Mouse (Mus musculus) brain, embryonic 14.5 days (tissue): ENCODE measurements around the gene Sox15. TPM values are rescaled to one million over a fixed set of nuclear protein-coding genes. Genes with fewer than 3 reads are reported as not detected.

Experiments used
- DNase-seq: peaks from one replicate; pipeline ENCODE4 v3.0.0-alpha.2; 2011; ENCODE audit warnings: low read depth
- CTCF ChIP-seq: fragments of 200-500 bp; IDR thresholded peaks from 2 replicates; pipeline ENCODE4 v1.5.1; 2012; ENCODE audit warnings: inconsistent platforms, mild to moderate bottlenecking, moderate library complexity, borderline replicate concordance; ENCODE audit not compliant: insufficient read depth, insufficient read length; ENCODE audit errors: extremely low read depth
- POLR2A ChIP-seq: fragments of 200-500 bp; IDR thresholded peaks from 2 replicates; pipeline ENCODE4 v1.6.1; 2012; ENCODE audit warnings: mild to moderate bottlenecking, inconsistent platforms, borderline replicate concordance; ENCODE audit not compliant: poor library complexity, insufficient read depth, insufficient read length, severe bottlenecking; ENCODE audit errors: extremely low read depth
- polyA plus RNA-seq: library from polyadenylated mRNA; depleted of rRNA; stranded (reverse); fragments of >200 nt; gene quantifications from 2 replicates; pipeline ENCODE4 v1.2.3, GENCODE M21; 2012

The Sox15 gene
- polyA plus RNA-seq, 1 experiment: not detected

DNA sequence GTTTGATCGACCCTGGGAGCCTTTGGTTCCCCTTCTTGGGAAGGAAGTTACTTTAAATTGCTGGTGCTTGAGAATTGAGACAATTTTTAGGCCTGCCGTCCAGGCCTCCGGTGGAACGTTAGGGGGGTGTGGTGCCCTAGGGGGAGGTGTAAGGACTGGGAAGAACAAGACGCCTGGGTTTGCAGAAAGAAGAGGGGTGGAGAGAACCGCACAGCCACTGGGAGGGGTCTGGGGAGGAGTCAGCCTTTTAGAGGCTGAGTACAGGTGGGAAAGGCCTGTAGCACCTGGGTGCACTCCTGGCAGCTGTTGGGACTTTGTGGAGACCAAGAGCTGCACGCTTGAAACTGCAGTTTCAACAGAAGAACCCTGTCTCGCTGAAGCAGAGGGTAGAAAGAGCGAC is 354 bp upstream of the Sox15 start:
- no peak for TF ChIP-seq POLR2A
- no peak for TF ChIP-seq CTCF
- DNase-seq: no peak

DNA sequence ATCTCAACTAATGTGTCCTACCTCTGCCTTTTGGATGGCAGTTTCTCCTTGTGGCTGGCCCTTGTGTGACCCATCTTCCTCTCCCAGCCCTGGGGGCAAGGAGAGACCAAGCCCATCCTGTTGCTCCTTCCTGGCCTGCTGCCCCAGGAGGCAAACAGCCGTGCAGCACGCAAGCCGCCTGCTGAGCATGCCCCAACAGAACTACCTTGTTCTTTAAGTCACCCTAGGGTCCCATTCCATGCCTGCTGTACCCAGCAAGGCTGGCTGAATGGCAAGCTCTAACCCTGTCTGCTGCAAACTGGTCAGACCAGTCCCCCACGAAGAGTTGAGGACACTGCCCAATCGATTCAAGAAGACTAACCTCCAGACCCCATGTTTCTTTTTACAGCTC is 946 bp downstream of the Sox15 start:
- no peak for DNase-seq
- TF ChIP-seq POLR2A: no peak
- TF ChIP-seq CTCF: no peak

DNA sequence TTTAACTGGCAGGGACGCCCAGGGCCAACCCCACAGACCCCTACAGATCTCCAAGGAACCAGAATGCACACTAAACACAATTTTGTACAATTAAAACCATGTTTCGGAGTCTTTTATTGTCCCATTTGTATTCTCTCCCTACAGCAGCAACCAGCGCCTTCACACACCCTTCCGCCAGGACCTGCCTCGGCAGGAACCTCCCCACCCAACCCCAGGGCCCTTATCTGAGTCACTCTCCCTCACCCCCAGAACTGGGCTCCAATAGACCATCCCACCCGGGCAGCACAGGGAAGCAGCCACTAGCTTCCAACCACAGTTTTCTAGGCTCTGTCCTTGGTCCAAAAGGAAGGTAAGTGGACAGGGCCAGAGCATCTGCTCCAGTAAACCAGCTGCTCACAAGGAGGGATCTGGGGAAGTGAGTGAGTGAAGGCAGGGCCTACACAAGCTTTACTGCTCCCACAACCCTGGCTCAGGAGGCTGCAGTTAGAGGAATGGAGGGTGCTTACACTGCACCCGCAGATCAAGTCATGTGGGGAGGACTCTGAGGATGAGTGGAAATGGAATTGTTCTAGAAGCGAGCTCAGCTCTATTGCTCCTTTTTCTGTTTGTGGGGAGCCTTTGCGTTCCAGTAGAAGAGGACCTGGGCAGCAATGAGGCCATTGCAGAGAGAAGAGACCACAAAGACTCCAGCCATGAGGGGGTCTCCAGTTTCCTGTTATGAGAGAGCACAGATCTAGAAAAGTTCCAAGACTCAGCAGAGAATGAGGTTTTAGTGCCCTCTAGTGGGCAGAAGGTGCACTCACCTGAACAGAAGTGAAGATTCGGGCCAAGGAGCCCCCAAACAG is 1.7 kb downstream of the Sox15 start:
- TF ChIP-seq CTCF (peak; percentile 80), POLR2A (no peak)
- DNase-seq: peak; percentile 77

DNA sequence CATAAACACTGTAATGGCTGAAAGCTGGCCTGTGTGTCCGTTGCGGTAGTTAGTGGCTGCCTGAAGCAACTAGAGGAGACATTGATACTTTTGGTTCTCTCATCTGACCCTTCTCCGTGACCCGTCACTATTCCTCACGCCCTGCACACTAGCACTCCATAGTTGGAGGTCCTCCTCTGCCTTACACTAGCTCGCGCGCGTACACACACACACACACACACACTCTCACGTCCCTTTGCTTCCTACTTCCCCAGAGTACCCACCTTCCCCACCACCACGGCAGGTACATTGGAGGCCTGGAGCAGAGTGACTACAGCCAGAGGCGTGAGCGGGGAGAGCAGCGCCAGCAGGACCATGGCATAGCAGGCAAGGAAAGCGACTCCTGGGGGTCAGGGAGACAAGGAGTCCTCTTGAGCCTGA is 2.4 kb downstream of the Sox15 start:
- no peak for DNase-seq
- no peak for TF ChIP-seq CTCF
- TF ChIP-seq POLR2A: no peak

DNA sequence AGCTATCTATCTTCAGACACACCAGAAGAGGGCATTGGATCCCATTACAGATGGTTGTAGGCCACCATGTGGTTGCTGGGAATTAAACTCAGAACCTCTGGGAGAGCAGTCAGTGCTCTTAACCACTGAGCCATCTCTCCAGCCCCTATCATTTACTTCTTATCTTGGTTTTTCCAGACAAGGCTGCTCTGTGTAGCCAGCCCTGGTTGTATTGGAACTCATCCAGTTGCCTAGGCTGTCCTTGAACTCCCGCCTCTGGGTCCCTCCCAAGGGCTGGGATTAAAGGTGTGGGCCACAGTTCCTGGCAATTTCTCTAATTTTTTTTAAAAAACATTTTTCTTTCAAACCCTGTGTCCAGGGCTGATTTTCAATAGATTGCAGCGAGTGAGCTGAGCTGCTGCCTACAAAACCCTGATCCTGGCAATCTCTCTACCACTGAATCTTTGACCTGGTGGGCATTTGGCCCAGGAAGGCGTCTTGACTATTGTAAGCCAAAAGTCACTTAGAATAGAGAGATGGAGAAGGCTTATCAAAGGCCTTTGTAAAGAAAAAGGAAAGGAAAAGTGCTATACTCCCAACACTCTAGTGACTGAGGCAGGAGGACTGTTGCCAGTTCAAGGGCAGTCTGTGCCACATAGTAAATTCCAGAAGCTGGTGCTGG is 6.2 kb downstream of the Sox15 start:
- DNase-seq: no peak
- TF ChIP-seq CTCF (no peak), POLR2A (no peak)

DNA sequence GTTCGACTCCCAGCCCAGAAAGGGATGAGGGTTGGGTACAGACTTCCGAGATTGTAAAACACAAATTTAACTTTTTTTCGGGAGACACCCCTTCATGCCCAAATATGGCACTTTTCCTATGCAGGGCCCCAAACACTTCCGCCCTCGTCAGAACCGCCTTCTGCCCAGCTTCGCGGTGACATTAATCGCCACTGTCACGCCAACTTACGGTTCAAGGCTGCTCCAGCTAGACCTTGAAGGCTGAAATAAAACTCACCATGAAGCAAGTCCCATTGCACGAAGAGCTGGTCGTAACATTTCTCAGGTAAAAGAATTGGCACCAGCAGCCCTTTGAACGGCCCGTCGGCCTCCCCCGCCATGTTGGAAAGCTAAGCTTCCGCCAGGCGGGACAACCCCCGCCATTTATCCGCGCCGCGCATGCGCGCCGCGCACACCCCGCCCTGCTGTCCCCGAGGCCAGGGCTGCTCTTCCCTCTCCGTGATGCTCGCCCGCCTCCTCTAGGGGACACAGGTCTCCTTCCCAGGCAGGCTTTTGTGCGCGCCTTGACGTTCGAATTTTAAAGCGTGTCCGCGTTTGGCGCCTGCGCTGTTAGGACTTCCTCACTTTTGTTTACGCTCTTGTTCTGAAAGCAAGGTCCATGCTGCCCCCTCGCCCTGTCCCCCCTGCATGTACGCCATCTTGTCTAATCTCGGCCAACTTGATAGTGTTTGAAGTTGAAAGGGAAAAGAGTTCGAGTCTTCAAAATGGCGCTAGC is 7.3 kb downstream of the Sox15 start, which contains the start of gene Mpdu1:
Gene Mpdu1, minus strand, starts transcription at position 430 of the 754 bp plus-strand sequence.
- DNase-seq: peak; percentile 99
- TF ChIP-seq POLR2A (peak; percentile 87; the same call in 1 of the 2 replicates), CTCF (peak; percentile 44; the same call in 1 of the 2 replicates)

DNA sequence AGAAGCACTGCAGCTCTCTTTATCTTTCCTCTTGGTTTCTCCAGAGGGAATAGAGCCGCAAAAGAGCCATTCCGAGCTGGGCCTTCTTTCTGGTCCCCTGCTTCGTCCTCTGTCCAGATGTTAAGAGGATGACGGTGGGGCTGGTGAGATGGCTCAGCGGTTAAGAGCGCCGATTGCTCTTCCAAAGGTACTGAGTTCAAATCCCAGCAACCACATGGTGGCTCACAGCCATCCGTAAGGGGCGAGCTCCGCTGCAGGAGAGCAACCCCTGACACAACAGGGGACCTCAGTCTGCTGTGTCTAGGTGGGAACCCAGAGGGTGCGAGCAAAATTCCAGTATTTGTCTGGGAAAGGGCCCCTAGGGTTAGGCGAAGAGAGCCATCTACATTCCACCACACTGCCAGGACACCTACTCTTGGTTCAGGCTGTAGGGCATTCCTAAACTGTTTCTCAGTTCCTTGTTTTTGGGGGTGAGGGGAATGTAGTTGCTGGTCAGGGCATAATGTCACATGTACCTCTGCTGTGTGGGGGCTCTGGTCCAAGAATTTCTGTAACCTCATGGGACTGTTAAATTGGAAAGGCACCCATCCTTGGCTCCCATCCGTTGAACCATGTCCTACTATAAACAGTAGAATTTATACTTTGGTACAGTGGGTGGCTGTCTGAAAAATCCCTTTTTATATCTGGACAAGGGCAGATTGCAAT is 8.0 kb downstream of the Sox15 start:
- no peak for DNase-seq
- TF ChIP-seq CTCF (no peak), POLR2A (no peak)

DNA sequence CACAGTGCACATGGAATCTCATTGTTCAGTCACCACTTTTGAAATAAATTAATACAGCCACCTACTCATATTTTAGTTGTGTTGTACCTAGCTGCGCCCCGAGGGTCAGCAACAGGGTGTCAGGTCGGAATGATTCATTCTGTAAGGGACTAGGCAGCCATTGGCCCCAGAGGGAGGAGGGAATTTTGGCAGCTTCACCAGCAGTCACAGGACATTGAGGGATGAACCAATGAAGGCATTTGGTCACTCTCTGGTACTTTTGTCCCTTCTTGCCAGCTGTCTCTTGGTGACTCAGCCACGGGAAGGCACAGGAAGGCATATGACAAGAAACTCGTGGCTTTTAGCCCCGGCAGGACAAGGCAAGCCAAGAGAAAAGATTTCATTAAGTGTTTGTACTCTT is 8.7 kb downstream of the Sox15 start:
- no peak for DNase-seq
- no peak for TF ChIP-seq POLR2A

DNA sequence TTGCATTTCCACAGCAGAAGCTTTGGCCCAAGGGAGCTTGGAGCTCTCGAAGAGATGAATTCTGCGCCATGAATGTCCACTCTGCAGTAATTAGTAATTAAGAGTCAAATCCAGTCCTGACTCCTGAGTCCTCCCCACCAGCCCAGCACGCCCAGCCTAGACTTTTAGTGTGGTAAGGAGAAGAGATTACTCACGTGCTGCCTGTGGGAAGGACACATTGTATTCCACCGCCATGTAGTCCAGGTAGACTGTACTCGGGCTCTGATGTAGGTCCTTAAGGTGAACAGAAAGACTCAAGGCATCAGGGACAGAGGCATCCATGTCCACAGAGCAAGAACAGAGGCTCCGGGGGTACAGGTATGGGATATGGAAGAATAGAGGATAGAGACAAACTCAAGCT is 9.7 kb downstream of the Sox15 start:
- no peak for TF ChIP-seq CTCF
- no peak for TF ChIP-seq POLR2A
- DNase-seq: no peak

DNA sequence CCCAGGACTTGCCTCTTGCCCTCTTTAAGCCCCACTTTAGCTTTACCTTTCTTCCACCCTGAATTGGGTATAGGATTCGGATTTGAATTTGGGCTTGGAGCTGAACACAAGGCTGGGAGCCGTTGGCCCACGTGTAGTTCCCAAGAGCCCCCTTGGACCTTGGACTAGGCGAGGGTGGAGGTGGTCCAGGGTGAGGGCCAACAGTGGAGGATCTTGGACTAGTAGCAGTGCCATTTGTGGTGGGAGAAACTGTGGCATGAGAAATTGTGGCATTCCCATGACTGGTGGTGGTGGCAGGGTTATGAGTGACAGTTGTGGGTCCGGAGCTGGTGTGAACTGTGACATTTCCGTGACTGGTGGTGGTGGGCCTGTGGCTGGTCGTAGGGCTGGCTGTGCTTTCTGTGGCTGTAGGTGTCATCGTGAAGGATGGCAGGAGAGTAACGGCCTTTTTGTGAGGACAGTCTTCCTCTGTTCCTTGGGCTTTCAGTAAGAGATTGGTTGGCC is 10.4 kb downstream of the Sox15 start:
- TF ChIP-seq POLR2A: no peak
- no peak for TF ChIP-seq CTCF
- DNase-seq: no peak

DNA sequence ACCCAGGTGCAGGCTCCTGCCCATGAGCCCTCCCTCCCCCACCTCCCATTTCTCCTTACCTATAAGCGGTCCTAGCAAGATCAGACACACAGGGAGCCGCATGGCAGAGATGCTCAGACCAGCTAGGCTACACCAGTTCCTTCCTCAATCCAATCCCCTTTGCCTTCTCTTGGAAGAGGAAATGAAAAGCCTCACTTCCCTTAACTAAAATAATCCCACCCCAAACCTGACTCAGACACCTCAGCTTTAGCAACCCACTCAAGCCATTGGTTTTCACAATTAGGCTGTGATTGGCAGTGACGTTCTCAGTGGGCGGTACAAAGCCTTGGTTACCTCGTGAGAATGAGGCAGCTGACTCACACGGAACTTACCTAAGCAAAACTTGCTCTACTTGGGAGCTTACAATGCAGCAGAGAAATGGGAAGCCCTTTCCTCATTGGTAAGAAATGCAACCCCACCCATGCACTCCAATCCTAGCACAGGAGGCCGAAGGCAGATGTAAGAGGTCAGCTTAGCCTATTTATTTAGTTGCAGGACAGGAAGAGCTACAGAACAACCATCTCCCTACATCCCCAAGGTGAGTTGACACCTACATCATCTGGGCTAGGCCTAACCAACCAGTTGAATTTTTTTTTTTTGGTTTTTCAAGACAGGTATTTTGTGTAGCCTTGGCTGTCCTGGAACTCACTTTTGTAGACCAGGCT is 11.0 kb downstream of the Sox15 start, which contains the start of gene Cd68:
Gene Cd68, minus strand, starts transcription at position 193 of the 704 bp plus-strand sequence.
- TF ChIP-seq CTCF (no peak), POLR2A (no peak)
- DNase-seq: no peak
